Mouse (Mus musculus) ES-E14 (cell line): ENCODE measurements around the gene Fzd7.

ENCODE experiments used
- MAFK ChIP-seq: IDR thresholded peaks from 2 replicates; pipeline ENCODE4 v1.6.1; 2014; ENCODE audit warnings: mild to moderate bottlenecking, low read depth, low read length, inconsistent platforms; ENCODE audit not compliant: insufficient read depth
- ZC3H11A ChIP-seq: IDR thresholded peaks from 2 replicates; pipeline ENCODE4 v1.6.1; 2012; ENCODE audit warnings: low read depth, mild to moderate bottlenecking, inconsistent platforms, low read length, borderline replicate concordance
- ZNF384 ChIP-seq: IDR thresholded peaks from 2 replicates; pipeline ENCODE4 v1.6.1; 2012; ENCODE audit warnings: low read depth, low read length, inconsistent platforms

- TF ChIP-seq ZC3H11A (no peak), MAFK (no peak), ZNF384 (no peak)
Observed at GRCm38 (mm10) chr1:59478911-59479310, 3.3 kb upstream of the Fzd7 start.
